Mouse (Mus musculus) T-cell, adult 2 months (primary cell): ENCODE measurements around the gene Hivep1.

Experiments used
- DNase-seq: peaks from one replicate; pipeline ENCODE4 v3.0.0; 2022; ENCODE audit warnings: low spot score

The Hivep1 gene

GRCm38 (mm10) chr13:42051961-42052695 lies at the start of gene Hivep1:
Gene Hivep1 (plus strand): TSS chr13:42052021.
- peak; percentile 65 for DNase-seq

- DNase-seq = no peak
Observed at GRCm38 (mm10) chr13:42015484-42016045, 36.3 kb upstream of the Hivep1 start.

- DNase-seq = no peak
Observed at GRCm38 (mm10) chr13:42016218-42016617, 35.6 kb upstream of the Hivep1 start.

GRCm38 (mm10) chr13:42018356-42018755 lies 33.5 kb upstream of the Hivep1 start:
- DNase-seq = peak; percentile 3

- DNase-seq = no peak
Observed at GRCm38 (mm10) chr13:42041203-42041602, 10.6 kb upstream of the Hivep1 start.

- DNase-seq = no peak
Observed at GRCm38 (mm10) chr13:42043431-42043830, 8.4 kb upstream of the Hivep1 start.

- peak; percentile 78 for DNase-seq
Observed at GRCm38 (mm10) chr13:42048991-42049773, 2.6 kb upstream of the Hivep1 start.

GRCm38 (mm10) chr13:42049774-42050125 lies 2.1 kb upstream of the Hivep1 start:
- DNase-seq = no peak

GRCm38 (mm10) chr13:42050160-42050559 lies 1.7 kb upstream of the Hivep1 start:
- no peak for DNase-seq

- DNase-seq = no peak
Observed at GRCm38 (mm10) chr13:42050880-42051201, 980 bp upstream of the Hivep1 start.

GRCm38 (mm10) chr13:42051202-42051906 lies 467 bp upstream of the Hivep1 start:
- peak; percentile 98 for DNase-seq

GRCm38 (mm10) chr13:42052696-42053541 lies 1.1 kb downstream of the Hivep1 start:
- peak; percentile 93 for DNase-seq

GRCm38 (mm10) chr13:42053656-42054055 lies 1.8 kb downstream of the Hivep1 start:
- no peak for DNase-seq

- DNase-seq = no peak
Observed at GRCm38 (mm10) chr13:42054138-42054537, 2.3 kb downstream of the Hivep1 start.

- DNase-seq = no peak
Observed at GRCm38 (mm10) chr13:42056712-42057332, 5.0 kb downstream of the Hivep1 start.

GRCm38 (mm10) chr13:42060846-42061630 lies 9.2 kb downstream of the Hivep1 start:
- DNase-seq = peak; percentile 58

GRCm38 (mm10) chr13:42064257-42064656 lies 12.4 kb downstream of the Hivep1 start:
- DNase-seq = no peak

GRCm38 (mm10) chr13:42070236-42070635 lies 18.4 kb downstream of the Hivep1 start:
- no peak for DNase-seq

GRCm38 (mm10) chr13:42071011-42071410 lies 19.2 kb downstream of the Hivep1 start:
- no peak for DNase-seq

- no peak for DNase-seq
Observed at GRCm38 (mm10) chr13:42073285-42073684, 21.5 kb downstream of the Hivep1 start.
